Mouse (Mus musculus): Measurements from ENCODE around the gene Vav2.

DNA sequence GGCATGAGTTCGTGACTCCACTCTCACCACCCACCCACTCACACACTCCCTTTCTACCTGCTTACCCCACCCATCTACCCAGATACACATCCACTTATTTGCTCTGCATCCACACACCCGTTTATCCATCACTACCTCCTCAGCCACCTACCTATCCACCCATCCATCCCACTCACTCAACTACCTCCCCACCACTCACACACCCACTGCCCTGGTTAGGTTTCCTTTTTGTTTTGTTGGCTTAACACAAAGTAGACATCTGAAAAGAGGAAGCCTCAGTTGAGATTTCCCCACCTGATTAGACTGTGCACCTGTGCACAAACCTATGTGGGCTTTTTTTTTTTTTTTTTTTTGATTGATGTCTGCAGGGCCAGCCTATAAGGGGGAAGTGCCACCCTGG is 5.8 kb upstream of the Vav2 start:
- no peak for TF ChIP-seq POLR2A (IDR thresholded peaks at IDR 0.05; ENCODE audit: borderline replicate concordance, extremely low read depth, low read depth, low read length)
- no peak for TF ChIP-seq CTCF (IDR thresholded peaks at IDR 0.05; ENCODE audit: insufficient read depth, low read length)
